In the genomic region with DNA sequence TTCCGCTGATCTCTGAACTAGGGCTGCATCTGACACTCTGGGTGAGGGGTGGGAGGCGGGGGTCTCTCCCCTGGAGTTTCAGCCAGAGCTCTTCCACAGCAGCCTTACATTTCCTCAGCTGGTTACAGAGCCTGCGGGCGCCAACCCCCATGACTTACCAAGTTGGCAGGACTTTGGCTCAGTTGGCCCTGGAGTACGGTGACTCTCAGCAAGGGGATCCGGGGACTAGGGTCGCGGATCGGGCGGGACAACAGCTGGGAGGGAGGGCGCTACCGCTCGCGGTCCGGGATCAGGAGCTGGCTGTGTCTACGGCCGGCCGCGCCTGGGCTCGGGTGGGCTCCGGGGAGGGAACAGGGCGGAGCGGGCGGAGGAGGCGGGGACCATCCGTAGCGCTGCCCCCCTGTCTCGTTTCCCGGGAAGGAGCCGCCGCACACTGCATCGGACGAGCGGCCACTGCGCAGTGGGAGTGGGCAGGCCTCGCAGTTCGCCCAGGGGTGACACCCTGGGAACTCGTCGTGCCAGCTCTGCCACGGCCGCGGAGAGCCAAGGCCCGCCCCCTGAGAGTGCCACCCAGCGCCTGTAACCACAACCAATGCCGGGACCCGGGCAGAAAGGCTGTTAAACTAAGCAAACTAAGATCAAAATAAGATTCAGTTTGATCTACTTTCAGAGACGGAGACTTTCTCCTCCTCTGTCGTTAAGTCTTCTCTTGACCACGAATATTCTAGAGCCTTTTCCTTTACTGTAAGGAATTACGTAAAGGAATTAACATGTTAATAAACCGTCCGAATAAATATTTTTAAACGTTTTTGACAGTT, we compare ENCODE assay signal across 8 mouse cellular contexts. TPM values are rescaled to one million over a fixed set of nuclear protein-coding genes. Genes with fewer than 3 reads are reported as not detected.
DNase-seq lines count a peak whose midpoint lies in the region; ATAC-seq and TF ChIP-seq lines count a peak whose summit lies in the region.

A gene (minus strand): TSS at position 502 of the 818 bp plus-strand sequence.

- H3K36me3 ChIP-seq in E14TG2a.4 (ENCODE audit: insufficient read depth, low read length) = no peaks in the 10 kb centered on the region
- no peaks in the 10 kb centered on the region for H3K36me3 ChIP-seq in lung, embryonic 14.5 days (ENCODE audit: insufficient read depth)

- H3K9me3 ChIP-seq in E14TG2a.4 (ENCODE audit: low read length) = no peaks in the 10 kb centered on the region
- H3K9me3 ChIP-seq in lung, embryonic 14.5 days (ENCODE audit: low read depth, low read length) = no peaks in the 10 kb centered on the region

- H3K27me3 ChIP-seq in E14TG2a.4 (ENCODE audit: insufficient read depth, low read length) = peaks cover 60% of the 10 kb centered on the region
- H3K27me3 ChIP-seq in cerebellum, adult 2 months (ENCODE audit: control insufficient read depth, insufficient read depth, low read length) = no peaks in the 10 kb centered on the region
- H3K27me3 ChIP-seq in lung, embryonic 14.5 days (ENCODE audit: insufficient read depth, low read length) = no peaks in the 10 kb centered on the region; the same call in 1 of the 2 replicates

- H3K4me3 ChIP-seq in E14TG2a.4 (replicated peaks; ENCODE audit: low read length) = peak within 1 kb of the TSS; percentile 78
- peak within 1 kb of the TSS; percentile 66 for H3K4me3 ChIP-seq in cerebellum, adult 2 months (replicated peaks; ENCODE audit: insufficient read depth, low read depth, low read length)
- peak within 1 kb of the TSS; percentile 71 for H3K4me3 ChIP-seq in layer of hippocampus, adult 2 months
- peak within 1 kb of the TSS; percentile 59 for H3K4me3 ChIP-seq in lung, embryonic 14.5 days (ENCODE audit: low read depth, low read length)

- H3K9ac ChIP-seq in lung, embryonic 14.5 days = peak within 1 kb of the TSS; percentile 71

- H3K4me2 ChIP-seq in lung, embryonic 14.5 days = peak within 1 kb of the TSS; percentile 86

- H3K27ac ChIP-seq in cerebellum, adult 2 months (ENCODE audit: insufficient read depth, low read length) = no peak within 1 kb of the TSS
- peak within 1 kb of the TSS; percentile 74 for H3K27ac ChIP-seq in layer of hippocampus, adult 2 months
- peak within 1 kb of the TSS; percentile 60; the same call in 1 of the 2 replicates for H3K27ac ChIP-seq in lung, embryonic 14.5 days (ENCODE audit: low read depth)

- TF ChIP-seq CTCF in E14TG2a.4 (conservative IDR thresholded peaks at IDR 0.05; ENCODE audit: low read length) = no peak
- no peak for TF ChIP-seq CTCF in cerebellum, adult 2 months (IDR thresholded peaks at IDR 0.05; ENCODE audit: borderline replicate concordance, insufficient read depth, low read depth, low read length)
- TF ChIP-seq CTCF in layer of hippocampus, adult 2 months (conservative IDR thresholded peaks at IDR 0.05) = no peak
- TF ChIP-seq CTCF in lung, embryonic 14.5 days (IDR thresholded peaks at IDR 0.05; ENCODE audit: low read depth) = no peak

- peak; percentile 96 for ATAC-seq in lung, embryonic 14.5 days (ENCODE audit: insufficient read depth)
- ATAC-seq in neutrophil, adult 5-6 weeks (ENCODE audit: extremely low read depth, insufficient number of reproducible peaks, low FRiP score, poor library complexity, severe bottlenecking) = peak; percentile 71

- WGBS in cerebellum, adult 2 months = 2% methylated on average over 53 of the region's 53 CpGs
- WGBS in lung, embryonic 14.5 days = 2% methylated on average over 51 of the region's 53 CpGs

- peak; percentile 52 to 56 for DNase-seq in cerebellum, adult 2 months
- peak; percentile 26 for DNase-seq in forelimb bud, embryonic 11.5 days (ENCODE audit: low read depth, low spot score)
- peak; percentile 87 for DNase-seq in heart, postnatal 4 days
- DNase-seq in layer of hippocampus, adult 2 months (ENCODE audit: low spot score in 2 of 2) = peak; percentile 46 to 49
- peak; percentile 83 for DNase-seq in lung, embryonic 14.5 days
- DNase-seq in thymus, adult 18-20 months = peak; percentile 62 to 65

- H3K4me1 ChIP-seq in E14TG2a.4 (replicated peaks; ENCODE audit: low read depth, low read length) = peaks cover 23% of the 10 kb centered on the region
- no peaks in the 10 kb centered on the region; the same call in 1 of the 2 replicates for H3K4me1 ChIP-seq in cerebellum, adult 2 months (ENCODE audit: control insufficient read depth, insufficient read depth, low read length)
- 0 out of 2 replicates have a peak, but pooled peaks cover 7% of the 10 kb centered on the region for H3K4me1 ChIP-seq in lung, embryonic 14.5 days (ENCODE audit: insufficient read depth)

- TF ChIP-seq POLR2A in cerebellum, adult 2 months (IDR thresholded peaks at IDR 0.05; ENCODE audit: borderline replicate concordance, insufficient read depth, low read length) = no peak

RNA-seq across cellular contexts. Expression of the gene that starts here (rescaled TPM):
- polyA plus RNA-seq in cerebellum, adult 2 months (2012; rRNA removed) = 6.6 and 8.0 TPM in 2 replicates
- total RNA-seq in heart, postnatal 4 days (2021) = 10 to 100 TPM in 1 of 2 experiments, 1 to 10 TPM in 1; 9.3 to 10.3 TPM
- total RNA-seq in layer of hippocampus, adult 2 months (2021) = 1 to 10 TPM; 4.9 TPM
- polyA plus RNA-seq in lung, embryonic 14.5 days (2014; fragmentation: Nextera tagmentation; extraction: Ambion mirVana) = 4.6 and 4.7 TPM in 2 replicates
- 44.9 and 46.8 TPM in 2 replicates for total RNA-seq in neutrophil, adult 5-6 weeks (2017)

Comparison
In these comparisons a context has a peak if more than half of its experiments do, and no peak if none do; other contexts are left out.
1. DNase-seq: peak in every context shown above with its lines; median percentile 87 in heart, postnatal 4 days; 83 in lung, embryonic 14.5 days; 64 in thymus, adult 18-20 months; 54 in cerebellum, adult 2 months; 48 in layer of hippocampus, adult 2 months; 26 in forelimb bud, embryonic 11.5 days.